13 mouse cellular contexts compared by ENCODE assay signal in the genomic region with DNA sequence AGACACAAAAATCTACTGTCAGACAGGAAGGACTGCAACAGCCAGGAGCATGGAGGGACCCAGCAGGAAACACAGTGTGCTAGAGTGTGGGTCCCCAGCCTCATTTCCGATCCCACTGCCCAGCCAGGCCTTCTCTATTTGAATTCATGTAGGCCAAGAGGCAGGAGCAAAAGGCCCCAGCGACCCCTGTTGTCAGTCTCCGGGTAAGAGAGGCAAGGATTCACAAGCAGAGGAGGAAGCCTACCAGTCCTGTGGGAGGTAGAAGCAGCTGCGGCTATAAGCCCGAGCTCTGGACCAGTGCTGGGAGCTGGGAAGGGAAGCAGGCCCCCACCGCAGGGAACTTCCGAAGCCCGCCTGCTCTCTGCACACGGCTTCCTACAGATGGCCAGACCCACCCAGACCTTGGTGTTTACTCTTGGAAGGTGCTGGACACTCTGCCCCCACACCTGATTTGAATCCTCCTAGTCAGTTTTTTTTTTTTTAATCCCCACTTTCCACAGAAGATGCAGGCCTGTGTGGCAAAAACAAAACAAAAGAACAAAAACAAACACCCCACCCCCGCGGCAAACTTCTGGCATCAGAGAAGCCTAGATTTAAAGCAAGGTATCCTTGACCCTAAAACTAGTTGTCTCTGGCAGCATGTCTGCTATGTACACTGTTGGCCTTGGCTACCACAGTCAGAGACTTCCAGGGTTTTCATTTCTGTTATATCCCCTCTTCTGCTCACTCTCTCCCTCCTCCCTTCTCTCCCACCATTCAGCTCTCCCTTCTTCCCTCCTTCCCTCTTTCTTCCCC.
DNase-seq lines count a peak whose midpoint lies in the region; ATAC-seq lines count a peak whose summit lies in the region.
"Had no signal": no experiment of that assay in that cellular context is flagged by ENCODE, and none has a peak within 500 bp of the region (broad histone marks: within the 10 kb centered on the region; RNA-seq: fewer than 3 reads in every experiment).

No protein-coding gene starts in this region.

- H3K36me3 ChIP-seq in forebrain, embryonic 14.5 days (ENCODE audit: control insufficient read depth, insufficient read depth, low read length), result no peaks in the 10 kb centered on the region
- H3K36me3 ChIP-seq in forebrain, embryonic 12.5 days (replicated peaks), result no peaks in the 10 kb centered on the region
- H3K36me3 ChIP-seq in midbrain, embryonic 12.5 days, result no peaks in the 10 kb centered on the region
- no peaks in the 10 kb centered on the region for H3K36me3 ChIP-seq in liver, embryonic 12.5 days
- H3K36me3 ChIP-seq: embryonic facial prominence, embryonic 13.5 days had no signal

- H3K4me1 ChIP-seq in forebrain, embryonic 14.5 days (ENCODE audit: control insufficient read depth, insufficient read depth, low read length), result peaks cover 5% of the 10 kb centered on the region; the same call in 1 of the 2 replicates
- H3K4me1 ChIP-seq in forebrain, embryonic 12.5 days, result peaks cover 29% of the 10 kb centered on the region
- peaks cover 19% of the 10 kb centered on the region for H3K4me1 ChIP-seq in midbrain, embryonic 12.5 days
- H3K4me1 ChIP-seq in liver, embryonic 12.5 days, result no peaks in the 10 kb centered on the region
- H3K4me1 ChIP-seq: megakaryocyte, embryonic 14.5 days had no signal

- DNase-seq in forebrain, embryonic 14.5 days (ENCODE audit: low spot score), result no peak
- DNase-seq in adrenal gland, adult 18-20 months (ENCODE audit: low spot score in 2 of 2), result peak; percentile 13 to 23
- DNase-seq in embryo, embryonic 9.5 days (ENCODE audit: extremely low spot score), result peak; percentile 50
- no peak for DNase-seq in gastrocnemius, postnatal 25 days
- DNase-seq in frontal cortex, adult 2 months (ENCODE audit: extremely low spot score in 1 of 2, low spot score in 1 of 2), result no peak
- DNase-seq: gastrocnemius, adult 2 months; right cerebral cortex, postnatal 14 days had no signal

- H3K9me3 ChIP-seq in forebrain, embryonic 14.5 days (replicated peaks; ENCODE audit: control insufficient read depth, low read length), result no peaks in the 10 kb centered on the region
- H3K9me3 ChIP-seq in forebrain, embryonic 12.5 days, result no peaks in the 10 kb centered on the region
- no peaks in the 10 kb centered on the region for H3K9me3 ChIP-seq in midbrain, embryonic 12.5 days
- no peaks in the 10 kb centered on the region for H3K9me3 ChIP-seq in liver, embryonic 12.5 days (replicated peaks)
- H3K9me3 ChIP-seq: embryonic facial prominence, embryonic 13.5 days had no signal

- 26% methylated on average over 11 of the region's 11 CpGs for WGBS in forebrain, embryonic 14.5 days
- WGBS in forebrain, embryonic 12.5 days, result 28% methylated on average over 11 of the region's 11 CpGs
- 14% methylated on average over 11 of the region's 11 CpGs for WGBS in midbrain, embryonic 12.5 days
- WGBS in liver, embryonic 12.5 days (ENCODE audit: insufficient replicate concordance), result 23% methylated on average over 11 of the region's 11 CpGs

- ATAC-seq in forebrain, embryonic 14.5 days, result no peak
- ATAC-seq in forebrain, embryonic 12.5 days (ENCODE audit: low FRiP score), result no peak
- ATAC-seq in midbrain, embryonic 12.5 days (ENCODE audit: low FRiP score, low read depth), result peak; percentile 62
- ATAC-seq in liver, embryonic 12.5 days, result no peak

- H3K4me3 ChIP-seq in forebrain, embryonic 14.5 days (ENCODE audit: low read depth, low read length), result no peak overlapping the region
- H3K4me3 ChIP-seq in forebrain, embryonic 12.5 days (replicated peaks), result no peak overlapping the region
- no peak overlapping the region for H3K4me3 ChIP-seq in midbrain, embryonic 12.5 days
- no peak overlapping the region for H3K4me3 ChIP-seq in liver, embryonic 12.5 days
- H3K4me3 ChIP-seq: embryonic facial prominence, embryonic 13.5 days; gastrocnemius, adult 2 months; megakaryocyte, embryonic 14.5 days had no signal

- H3K27me3 ChIP-seq in forebrain, embryonic 14.5 days (replicated peaks; ENCODE audit: control insufficient read depth, insufficient read depth, low read length), result no peaks in the 10 kb centered on the region
- H3K27me3 ChIP-seq in forebrain, embryonic 12.5 days, result peaks cover 17% of the 10 kb centered on the region
- peaks cover 45% of the 10 kb centered on the region for H3K27me3 ChIP-seq in midbrain, embryonic 12.5 days
- no peaks in the 10 kb centered on the region for H3K27me3 ChIP-seq in liver, embryonic 12.5 days (replicated peaks)
- H3K27me3 ChIP-seq: megakaryocyte, embryonic 14.5 days had no signal

- H3K27ac ChIP-seq in forebrain, embryonic 14.5 days (ENCODE audit: low read depth, low read length), result 0 out of 2 replicates have a peak overlapping the region, but pooled peaks have one; percentile 24
- H3K27ac ChIP-seq in forebrain, embryonic 12.5 days, result no peak overlapping the region
- peak overlapping the region; percentile 44; the same call in 1 of the 2 replicates for H3K27ac ChIP-seq in midbrain, embryonic 12.5 days (replicated peaks)
- H3K27ac ChIP-seq in liver, embryonic 12.5 days, result no peak overlapping the region
- H3K27ac ChIP-seq: embryonic facial prominence, embryonic 13.5 days; gastrocnemius, adult 2 months had no signal

- no peak overlapping the region for H3K4me2 ChIP-seq in forebrain, embryonic 14.5 days (ENCODE audit: low read length)
- no peak overlapping the region for H3K4me2 ChIP-seq in forebrain, embryonic 12.5 days
- H3K4me2 ChIP-seq in midbrain, embryonic 12.5 days (replicated peaks), result no peak overlapping the region
- H3K4me2 ChIP-seq in liver, embryonic 12.5 days, result no peak overlapping the region
- H3K4me2 ChIP-seq: embryonic facial prominence, embryonic 13.5 days; liver, embryonic 11.5 days had no signal

- no peak overlapping the region for H3K9ac ChIP-seq in forebrain, embryonic 14.5 days (ENCODE audit: low read length)
- H3K9ac ChIP-seq in forebrain, embryonic 12.5 days, result no peak overlapping the region
- H3K9ac ChIP-seq in midbrain, embryonic 12.5 days (replicated peaks), result no peak overlapping the region
- no peak overlapping the region for H3K9ac ChIP-seq in liver, embryonic 12.5 days
- H3K9ac ChIP-seq: embryonic facial prominence, embryonic 13.5 days had no signal

Comparison
In these comparisons a context has a peak if more than half of its experiments do, and no peak if none do; other contexts are left out.
1. H3K27ac ChIP-seq: peak in forebrain, embryonic 14.5 days (single experiment) and midbrain, embryonic 12.5 days (single experiment); none in forebrain, embryonic 12.5 days (single experiment) and liver, embryonic 12.5 days (single experiment).
2. DNase-seq: peak in adrenal gland, adult 18-20 months (2 of 2) and embryo, embryonic 9.5 days (single experiment); none in forebrain, embryonic 14.5 days (single experiment), gastrocnemius, postnatal 25 days (single experiment) and frontal cortex, adult 2 months (0 of 2).